Mouse (Mus musculus) hindbrain, embryonic 12.5 days (tissue): Measurements from ENCODE around the gene Vmn2r112. TPM values are rescaled to one million over a fixed set of nuclear protein-coding genes. Genes with fewer than 3 reads are reported as not detected.
"Not testable (repeated sequence)": the region's sequence is repeated elsewhere in the genome, so short reads cannot be mapped to it uniquely, and the experiment has no call there.

Experiments used
- ATAC-seq: fragments of 200-750 bp; cut with Nextera tagmentation; 2 replicates; pipeline ENCODE4 v1.8.0; 2017; ENCODE audit warnings: moderate TSS enrichment; ENCODE audit not compliant: low FRiP score
- H3K27ac ChIP-seq: fragments of 300-500 bp; sonication (generic); 2 replicates; pipeline ENCODE4 v1.5.1; 2016; ENCODE audit warnings: mild to moderate bottlenecking
- H3K27me3 ChIP-seq: fragments of 300-500 bp; sonication (generic); 2 replicates; pipeline ENCODE4 v1.6.1; 2016; ENCODE audit warnings: mild to moderate bottlenecking
- H3K36me3 ChIP-seq: fragments of 300-500 bp; sonication (generic); 2 replicates; pipeline ENCODE4 v1.6.1; 2016; ENCODE audit warnings: mild to moderate bottlenecking
- H3K4me1 ChIP-seq: fragments of 300-500 bp; sonication (generic); 2 replicates; pipeline ENCODE4 v1.6.1; 2016
- H3K4me2 ChIP-seq: fragments of 300-500 bp; sonication (generic); replicated peaks from 2 replicates; pipeline ENCODE4 v1.6.1; 2016; ENCODE audit warnings: mild to moderate bottlenecking
- H3K4me3 ChIP-seq: fragments of 300-500 bp; sonication (generic); 2 replicates; pipeline ENCODE4 v1.5.1; 2016; ENCODE audit warnings: mild to moderate bottlenecking
- H3K9ac ChIP-seq: fragments of 300-500 bp; sonication (generic); 2 replicates; pipeline ENCODE4 v1.6.1; 2016; ENCODE audit warnings: mild to moderate bottlenecking, moderate library complexity
- H3K9me3 ChIP-seq: fragments of 300-500 bp; sonication (generic); replicated peaks from 2 replicates; pipeline ENCODE4 v1.6.1; 2016; ENCODE audit warnings: mild to moderate bottlenecking
- WGBS: fragments of 180-500 bp; shearing (Covaris S2); methylation state at CpG from one replicate; pipeline ENCODE4 v1.1.7; 2016; 5-methylcytosine and 5-hydroxymethylcytosine counted together
- polyA plus RNA-seq: library from polyadenylated mRNA; unstranded; fragments of >200 nt; fragmentation: Nextera tagmentation; extraction: Ambion mirVana; gene quantifications from 2 replicates; pipeline ENCODE4 v1.2.1, GENCODE M21; 2016

The Vmn2r112 gene
- polyA plus RNA-seq = not detected in 2 replicates

- not testable (repeated sequence) for H3K36me3 ChIP-seq, H3K4me3 ChIP-seq, H3K27ac ChIP-seq, H3K4me2 ChIP-seq, H3K4me1 ChIP-seq, H3K9ac ChIP-seq, ATAC-seq, H3K27me3 ChIP-seq, H3K9me3 ChIP-seq
Observed at GRCm38 (mm10) chr17:22600651-22601050, at the start of gene Vmn2r112. Gene Vmn2r112, plus strand, starts transcription at chr17:22600951.

DNA sequence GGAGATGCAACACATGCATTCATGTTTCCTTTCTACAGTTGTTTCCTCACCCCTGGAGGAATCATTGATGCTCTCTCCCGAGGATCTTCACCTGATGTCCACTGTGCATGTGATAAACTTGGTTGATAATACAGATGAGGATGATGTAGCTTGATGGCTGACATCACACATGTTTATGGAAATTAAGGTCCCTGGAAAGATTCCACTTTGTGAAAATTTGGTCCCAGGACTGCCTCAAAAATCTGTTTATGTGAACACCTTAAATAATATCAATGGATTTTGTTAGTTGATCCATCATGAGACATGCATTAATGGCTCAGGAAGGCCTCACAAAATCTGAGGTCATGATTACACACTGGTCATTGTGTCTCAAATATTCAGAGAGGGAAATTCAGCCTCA, 27.4 kb upstream of the Vmn2r112 start, which contains the start of gene Vmn2r111:
Vmn2r111 (minus strand) TSS at position 101 of the 400 bp plus-strand sequence.
- not testable (repeated sequence) for H3K4me2 ChIP-seq, H3K27ac ChIP-seq, H3K4me1 ChIP-seq, H3K4me3 ChIP-seq, H3K9me3 ChIP-seq, H3K27me3 ChIP-seq, H3K9ac ChIP-seq, H3K36me3 ChIP-seq, ATAC-seq
- 53% methylated on average over 1 of the region's 1 CpGs for WGBS

- WGBS = 74% methylated on average over 1 of the region's 1 CpGs
- Histone ChIP-seq H3K27ac (no peak overlapping the region), H3K4me2 (no peak overlapping the region), H3K9me3 (no peaks in the 10 kb centered on the region; the same call in 1 of the 2 replicates), H3K4me3 (no peak overlapping the region), H3K36me3 (no peaks in the 10 kb centered on the region), H3K27me3 (no peaks in the 10 kb centered on the region), H3K9ac (no peak overlapping the region), H3K4me1 (no peaks in the 10 kb centered on the region)
- ATAC-seq = no peak
Observed at GRCm38 (mm10) chr17:22630646-22631045, 29.9 kb downstream of the Vmn2r112 start.

Other genes starting within 250 kb of the Vmn2r112 start
- gene Zfp944, start 239.6 kb upstream of the Vmn2r112 start, polyA plus RNA-seq = 14.4 and 15.7 TPM in 2 replicates
- 10.1 and 12.9 TPM in 2 replicates for gene Zfp758, start 239.5 kb upstream of the Vmn2r112 start, polyA plus RNA-seq
- gene Zfp946, start 176.7 kb upstream of the Vmn2r112 start, polyA plus RNA-seq = 31.7 and 34.5 TPM in 2 replicates
- gene Vmn2r111, start 27.5 kb upstream of the Vmn2r112 start, polyA plus RNA-seq = not detected in 2 replicates